Mouse (Mus musculus): ENCODE data around the gene Cfap97d2. TPM values are rescaled to one million over a fixed set of nuclear protein-coding genes. Genes with fewer than 3 reads are reported as not detected.

Cfap97d2 gene
- polyA plus RNA-seq (2014; fragmentation: Nextera tagmentation; extraction: Ambion mirVana), result 0.14 TPM in 1 of 2 replicates, not detected in the other

GRCm38 (mm10) chr8:13705668-13706067 is at the start of gene Cfap97d2:
Gene Cfap97d2 (plus strand): TSS chr8:13705889.
- peak; percentile 77 for DNase-seq (ENCODE audit: low spot score)
- Histone ChIP-seq H3K9ac (ENCODE audit: low read length) (no peak within 1 kb of the TSS), H3K27ac (replicated peaks; ENCODE audit: low read depth, low read length) (no peak within 1 kb of the TSS), H3K9me3 (ENCODE audit: control insufficient read depth, low read length) (no peaks in the 10 kb centered on the region), H3K4me3 (ENCODE audit: low read depth, low read length) (no peak within 1 kb of the TSS), H3K4me1 (ENCODE audit: control insufficient read depth, insufficient read depth, low read length) (peaks cover 4% of the 10 kb centered on the region; the same call in 1 of the 2 replicates), H3K27me3 (ENCODE audit: control insufficient read depth, insufficient read depth, low read length) (no peaks in the 10 kb centered on the region), H3K36me3 (ENCODE audit: control insufficient read depth, insufficient read depth, low read length) (no peaks in the 10 kb centered on the region), H3K4me2 (ENCODE audit: low read depth, severe bottlenecking) (no peak within 1 kb of the TSS)
- ATAC-seq (ENCODE audit: insufficient number of reproducible peaks, low FRiP score, low TSS enrichment, low read depth), result peak; percentile 83; the same call in 1 of the 2 replicates
- WGBS, result 13% methylated on average over 5 of the region's 5 CpGs

- H3K4me2 ChIP-seq (ENCODE audit: low read depth, severe bottlenecking), result no peak overlapping the region
- H3K27ac ChIP-seq (replicated peaks; ENCODE audit: low read depth, low read length), result no peak overlapping the region
- WGBS, result 72% methylated on average over 12 of the region's 12 CpGs
- H3K4me1 ChIP-seq (ENCODE audit: control insufficient read depth, insufficient read depth, low read length), result no peaks in the 10 kb centered on the region
- H3K36me3 ChIP-seq (ENCODE audit: control insufficient read depth, insufficient read depth, low read length), result no peaks in the 10 kb centered on the region
- no peak for ATAC-seq (ENCODE audit: insufficient number of reproducible peaks, low FRiP score, low TSS enrichment, low read depth)
- no peak overlapping the region for H3K9ac ChIP-seq (ENCODE audit: low read length)
- H3K4me3 ChIP-seq (ENCODE audit: low read depth, low read length), result no peak overlapping the region
- DNase-seq (ENCODE audit: low spot score), result no peak
- no peaks in the 10 kb centered on the region for H3K9me3 ChIP-seq (ENCODE audit: control insufficient read depth, low read length)
- H3K27me3 ChIP-seq (ENCODE audit: control insufficient read depth, insufficient read depth, low read length), result no peaks in the 10 kb centered on the region
Measured at GRCm38 (mm10) chr8:13657479-13657878, 48.2 kb upstream of the Cfap97d2 start.

DNA sequence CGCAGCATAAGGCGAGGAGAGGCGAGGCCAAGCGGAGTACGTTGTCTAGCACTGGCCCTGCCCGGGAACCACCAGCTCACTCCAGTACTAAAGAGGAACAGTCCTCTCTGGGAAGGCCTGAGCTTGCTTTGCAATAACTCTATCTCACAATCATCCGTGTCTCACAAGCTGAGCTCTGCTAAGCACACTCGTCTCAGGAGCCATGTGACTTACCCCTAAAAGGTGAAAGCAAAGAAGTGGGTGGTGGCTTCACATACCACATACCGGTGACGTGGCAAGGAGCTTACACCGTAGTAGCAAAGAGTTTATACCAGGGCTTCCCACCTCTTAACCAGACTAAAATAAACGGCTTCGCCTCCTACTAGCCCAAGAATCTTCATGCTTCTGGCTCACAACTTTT is 45.4 kb upstream of the Cfap97d2 start:
- DNase-seq (ENCODE audit: low spot score) (no peak), ATAC-seq (ENCODE audit: insufficient number of reproducible peaks, low FRiP score, low TSS enrichment, low read depth) (no peak)
- Histone ChIP-seq H3K9me3 (ENCODE audit: control insufficient read depth, low read length) (no peaks in the 10 kb centered on the region), H3K4me2 (ENCODE audit: low read depth, severe bottlenecking) (no peak overlapping the region), H3K4me3 (ENCODE audit: low read depth, low read length) (no peak overlapping the region), H3K27me3 (ENCODE audit: control insufficient read depth, insufficient read depth, low read length) (no peaks in the 10 kb centered on the region), H3K9ac (ENCODE audit: low read length) (no peak overlapping the region), H3K36me3 (ENCODE audit: control insufficient read depth, insufficient read depth, low read length) (no peaks in the 10 kb centered on the region), H3K27ac (replicated peaks; ENCODE audit: low read depth, low read length) (no peak overlapping the region), H3K4me1 (ENCODE audit: control insufficient read depth, insufficient read depth, low read length) (no peaks in the 10 kb centered on the region)
- 88% methylated on average over 13 of the region's 13 CpGs for WGBS

DNA sequence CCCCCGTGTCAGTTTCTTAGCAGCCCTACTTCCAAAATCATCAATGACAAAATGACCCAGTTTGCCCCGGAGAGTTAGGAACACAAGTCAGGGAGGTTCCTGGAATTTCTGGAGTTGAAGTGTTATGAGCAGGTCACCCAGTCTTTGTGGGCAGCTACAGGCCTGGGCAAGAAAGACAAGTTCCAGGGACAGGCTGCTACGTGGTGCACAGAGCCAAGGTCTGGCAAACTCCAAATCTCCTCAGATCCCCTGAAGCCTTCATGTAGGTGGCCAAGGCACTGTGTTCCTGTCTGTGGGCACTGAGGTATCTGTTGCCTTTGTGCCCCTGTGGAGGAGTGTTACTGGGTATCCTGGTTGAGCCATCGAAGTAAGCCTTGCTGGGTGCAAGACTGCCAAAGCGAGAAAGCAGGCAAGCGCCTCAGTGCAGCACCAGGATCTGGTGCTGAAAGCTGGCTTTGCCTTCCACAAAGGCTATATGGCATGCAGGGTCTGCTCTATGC is 40.9 kb upstream of the Cfap97d2 start:
- no peak for DNase-seq (ENCODE audit: low spot score)
- no peaks in the 10 kb centered on the region for H3K36me3 ChIP-seq (ENCODE audit: control insufficient read depth, insufficient read depth, low read length)
- WGBS, result 89% methylated on average over 6 of the region's 6 CpGs
- ATAC-seq (ENCODE audit: insufficient number of reproducible peaks, low FRiP score, low TSS enrichment, low read depth), result no peak
- H3K9me3 ChIP-seq (ENCODE audit: control insufficient read depth, low read length), result no peaks in the 10 kb centered on the region
- no peak overlapping the region for H3K4me2 ChIP-seq (ENCODE audit: low read depth, severe bottlenecking)
- H3K9ac ChIP-seq (ENCODE audit: low read length), result no peak overlapping the region
- H3K27ac ChIP-seq (replicated peaks; ENCODE audit: low read depth, low read length), result no peak overlapping the region
- no peak overlapping the region for H3K4me3 ChIP-seq (ENCODE audit: low read depth, low read length)
- H3K27me3 ChIP-seq (ENCODE audit: control insufficient read depth, insufficient read depth, low read length), result no peaks in the 10 kb centered on the region
- 0 out of 2 replicates have a peak, but pooled peaks cover 5% of the 10 kb centered on the region for H3K4me1 ChIP-seq (ENCODE audit: control insufficient read depth, insufficient read depth, low read length)

DNA sequence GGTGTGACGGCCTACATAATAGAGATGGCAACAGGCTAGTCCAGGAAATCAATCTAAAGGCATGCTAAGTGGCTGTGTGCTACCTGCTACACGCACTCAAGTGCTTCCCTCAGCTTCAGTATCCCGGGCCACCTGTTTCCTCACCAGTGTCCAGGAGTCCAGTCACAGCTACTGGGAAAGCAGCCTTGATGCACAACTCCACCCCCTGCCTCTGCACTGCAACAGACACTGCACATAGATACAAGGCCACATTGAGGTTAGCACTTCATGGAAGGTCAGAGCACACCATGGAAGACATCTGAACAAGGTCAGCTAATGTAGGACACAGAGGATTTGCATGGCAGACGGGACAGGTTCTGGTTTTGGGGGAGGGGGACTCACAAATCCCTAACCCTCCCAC is 40.2 kb upstream of the Cfap97d2 start:
- no peak overlapping the region for H3K27ac ChIP-seq (replicated peaks; ENCODE audit: low read depth, low read length)
- no peak overlapping the region for H3K9ac ChIP-seq (ENCODE audit: low read length)
- no peaks in the 10 kb centered on the region for H3K36me3 ChIP-seq (ENCODE audit: control insufficient read depth, insufficient read depth, low read length)
- no peak for ATAC-seq (ENCODE audit: insufficient number of reproducible peaks, low FRiP score, low TSS enrichment, low read depth)
- H3K4me2 ChIP-seq (ENCODE audit: low read depth, severe bottlenecking), result no peak overlapping the region
- no peaks in the 10 kb centered on the region for H3K9me3 ChIP-seq (ENCODE audit: control insufficient read depth, low read length)
- H3K4me1 ChIP-seq (ENCODE audit: control insufficient read depth, insufficient read depth, low read length), result 0 out of 2 replicates have a peak, but pooled peaks cover 5% of the 10 kb centered on the region
- no peak overlapping the region for H3K4me3 ChIP-seq (ENCODE audit: low read depth, low read length)
- WGBS, result 88% methylated on average over 4 of the region's 4 CpGs
- no peaks in the 10 kb centered on the region for H3K27me3 ChIP-seq (ENCODE audit: control insufficient read depth, insufficient read depth, low read length)
- DNase-seq (ENCODE audit: low spot score), result no peak

DNA sequence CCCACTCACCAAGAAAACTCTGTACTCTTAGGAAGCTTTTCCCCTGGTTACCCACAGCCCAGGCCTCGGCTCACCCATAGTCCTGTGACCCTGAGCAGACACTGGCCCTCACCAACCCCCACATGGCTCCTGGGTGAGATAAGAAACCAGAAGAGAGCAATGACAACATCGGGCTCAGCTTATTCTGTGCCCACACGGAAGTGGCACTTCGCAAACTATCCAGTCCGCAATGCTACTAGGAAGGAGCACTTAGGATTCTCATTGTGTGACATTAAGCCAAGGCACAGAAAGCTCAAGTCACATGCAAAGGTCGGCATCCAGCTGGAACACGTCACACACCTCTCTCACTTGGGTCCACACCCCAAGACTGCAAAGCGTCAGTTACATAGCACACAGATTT is 39.7 kb upstream of the Cfap97d2 start:
- 78% methylated on average over 8 of the region's 8 CpGs for WGBS
- H3K9me3 ChIP-seq (ENCODE audit: control insufficient read depth, low read length), result no peaks in the 10 kb centered on the region
- no peak overlapping the region for H3K9ac ChIP-seq (ENCODE audit: low read length)
- no peak overlapping the region for H3K27ac ChIP-seq (replicated peaks; ENCODE audit: low read depth, low read length)
- no peak overlapping the region for H3K4me2 ChIP-seq (ENCODE audit: low read depth, severe bottlenecking)
- H3K27me3 ChIP-seq (ENCODE audit: control insufficient read depth, insufficient read depth, low read length), result no peaks in the 10 kb centered on the region
- H3K4me1 ChIP-seq (ENCODE audit: control insufficient read depth, insufficient read depth, low read length), result 0 out of 2 replicates have a peak, but pooled peaks cover 5% of the 10 kb centered on the region
- H3K4me3 ChIP-seq (ENCODE audit: low read depth, low read length), result no peak overlapping the region
- no peak for ATAC-seq (ENCODE audit: insufficient number of reproducible peaks, low FRiP score, low TSS enrichment, low read depth)
- no peak for DNase-seq (ENCODE audit: low spot score)
- H3K36me3 ChIP-seq (ENCODE audit: control insufficient read depth, insufficient read depth, low read length), result no peaks in the 10 kb centered on the region

DNA sequence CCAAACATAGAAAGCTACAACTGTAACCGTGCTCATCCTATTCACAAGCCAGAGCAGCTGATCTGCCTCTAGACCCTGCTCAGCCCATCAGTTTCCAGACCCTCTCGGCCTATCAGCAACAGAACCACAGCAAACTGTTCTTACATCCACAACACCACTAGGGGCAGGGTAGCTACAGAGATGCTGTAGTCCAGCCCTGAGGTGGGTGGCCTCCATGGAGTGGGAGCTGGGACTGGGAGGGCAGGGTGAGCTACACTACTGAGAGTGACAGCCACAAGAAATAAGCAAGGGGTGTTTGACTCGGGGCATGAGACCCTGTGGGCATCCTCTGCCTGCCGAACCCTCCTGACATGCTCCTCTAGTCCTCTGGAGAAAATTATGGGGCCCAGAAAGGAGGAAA is 37.8 kb upstream of the Cfap97d2 start:
- DNase-seq (ENCODE audit: low spot score), result no peak
- 64% methylated on average over 4 of the region's 4 CpGs for WGBS
- H3K9me3 ChIP-seq (ENCODE audit: control insufficient read depth, low read length), result no peaks in the 10 kb centered on the region
- H3K4me3 ChIP-seq (ENCODE audit: low read depth, low read length), result no peak overlapping the region
- no peaks in the 10 kb centered on the region for H3K27me3 ChIP-seq (ENCODE audit: control insufficient read depth, insufficient read depth, low read length)
- peak; percentile 55; the same call in 1 of the 2 replicates for ATAC-seq (ENCODE audit: insufficient number of reproducible peaks, low FRiP score, low TSS enrichment, low read depth)
- H3K4me2 ChIP-seq (ENCODE audit: low read depth, severe bottlenecking), result no peak overlapping the region
- H3K9ac ChIP-seq (ENCODE audit: low read length), result no peak overlapping the region
- H3K27ac ChIP-seq (replicated peaks; ENCODE audit: low read depth, low read length), result no peak overlapping the region
- H3K36me3 ChIP-seq (ENCODE audit: control insufficient read depth, insufficient read depth, low read length), result no peaks in the 10 kb centered on the region
- 0 out of 2 replicates have a peak, but pooled peaks cover 5% of the 10 kb centered on the region for H3K4me1 ChIP-seq (ENCODE audit: control insufficient read depth, insufficient read depth, low read length)

- 0 out of 2 replicates have a peak, but pooled peaks cover 5% of the 10 kb centered on the region for H3K4me1 ChIP-seq (ENCODE audit: control insufficient read depth, insufficient read depth, low read length)
- no peak overlapping the region for H3K27ac ChIP-seq (replicated peaks; ENCODE audit: low read depth, low read length)
- no peaks in the 10 kb centered on the region for H3K36me3 ChIP-seq (ENCODE audit: control insufficient read depth, insufficient read depth, low read length)
- peak; percentile 47 for DNase-seq (ENCODE audit: low spot score)
- no peaks in the 10 kb centered on the region for H3K27me3 ChIP-seq (ENCODE audit: control insufficient read depth, insufficient read depth, low read length)
- no peaks in the 10 kb centered on the region for H3K9me3 ChIP-seq (ENCODE audit: control insufficient read depth, low read length)
- H3K4me3 ChIP-seq (ENCODE audit: low read depth, low read length), result no peak overlapping the region
- no peak overlapping the region for H3K4me2 ChIP-seq (ENCODE audit: low read depth, severe bottlenecking)
- 0 out of 2 replicates have a peak, but pooled peaks have one; percentile 40 for ATAC-seq (ENCODE audit: insufficient number of reproducible peaks, low FRiP score, low TSS enrichment, low read depth)
- 61% methylated on average over 10 of the region's 10 CpGs for whole genome bisulfite sequencing
- H3K9ac ChIP-seq (ENCODE audit: low read length), result no peak overlapping the region
Measured at GRCm38 (mm10) chr8:13668367-13668766, 37.3 kb upstream of the Cfap97d2 start.

GRCm38 (mm10) chr8:13670011-13670471 is 35.6 kb upstream of the Cfap97d2 start:
- WGBS, result 91% methylated on average over 17 of the region's 17 CpGs
- Histone ChIP-seq H3K27me3 (ENCODE audit: control insufficient read depth, insufficient read depth, low read length) (no peaks in the 10 kb centered on the region), H3K4me1 (ENCODE audit: control insufficient read depth, insufficient read depth, low read length) (0 out of 2 replicates have a peak, but pooled peaks cover 5% of the 10 kb centered on the region), H3K9ac (ENCODE audit: low read length) (no peak overlapping the region), H3K36me3 (ENCODE audit: control insufficient read depth, insufficient read depth, low read length) (no peaks in the 10 kb centered on the region), H3K27ac (replicated peaks; ENCODE audit: low read depth, low read length) (no peak overlapping the region), H3K9me3 (ENCODE audit: control insufficient read depth, low read length) (no peaks in the 10 kb centered on the region), H3K4me2 (ENCODE audit: low read depth, severe bottlenecking) (no peak overlapping the region), H3K4me3 (ENCODE audit: low read depth, low read length) (no peak overlapping the region)
- no peak for ATAC-seq (ENCODE audit: insufficient number of reproducible peaks, low FRiP score, low TSS enrichment, low read depth)
- DNase-seq (ENCODE audit: low spot score), result no peak

Measured in limb, embryonic 11.5 days (tissue).